Mouse (Mus musculus) liver (tissue): ENCODE results near the gene Srsf10.

ENCODE experiments used
- DNase-seq: peaks from one replicate; pipeline ENCODE4 v3.0.0-alpha.2; 2020; ENCODE audit warnings: mixed read lengths

Gene Srsf10

GRCm38 (mm10) chr4:135885676-135886075 is 30.1 kb downstream of the Srsf10 start:
- no peak for DNase-seq

DNA sequence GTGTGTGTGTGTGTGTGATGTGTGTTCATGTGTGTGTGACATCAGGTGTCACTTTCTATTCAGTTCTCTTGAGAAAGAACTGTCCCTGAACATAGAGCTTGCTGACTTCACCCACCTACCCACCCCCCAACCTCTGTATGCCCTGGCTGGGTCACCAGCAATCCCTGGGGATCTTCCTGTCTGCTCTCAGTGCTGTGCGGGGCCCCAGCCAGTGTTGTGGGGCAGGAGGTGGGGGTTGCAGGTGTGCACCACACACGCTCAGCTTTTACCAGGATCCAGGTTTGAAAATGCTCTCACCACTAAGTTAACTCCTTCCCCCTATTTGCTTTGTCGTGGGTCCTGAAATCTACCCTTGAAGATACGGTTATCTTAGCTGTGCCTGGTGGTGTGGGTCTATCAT is 30.6 kb downstream of the Srsf10 start:
- no peak for DNase-seq

DNA sequence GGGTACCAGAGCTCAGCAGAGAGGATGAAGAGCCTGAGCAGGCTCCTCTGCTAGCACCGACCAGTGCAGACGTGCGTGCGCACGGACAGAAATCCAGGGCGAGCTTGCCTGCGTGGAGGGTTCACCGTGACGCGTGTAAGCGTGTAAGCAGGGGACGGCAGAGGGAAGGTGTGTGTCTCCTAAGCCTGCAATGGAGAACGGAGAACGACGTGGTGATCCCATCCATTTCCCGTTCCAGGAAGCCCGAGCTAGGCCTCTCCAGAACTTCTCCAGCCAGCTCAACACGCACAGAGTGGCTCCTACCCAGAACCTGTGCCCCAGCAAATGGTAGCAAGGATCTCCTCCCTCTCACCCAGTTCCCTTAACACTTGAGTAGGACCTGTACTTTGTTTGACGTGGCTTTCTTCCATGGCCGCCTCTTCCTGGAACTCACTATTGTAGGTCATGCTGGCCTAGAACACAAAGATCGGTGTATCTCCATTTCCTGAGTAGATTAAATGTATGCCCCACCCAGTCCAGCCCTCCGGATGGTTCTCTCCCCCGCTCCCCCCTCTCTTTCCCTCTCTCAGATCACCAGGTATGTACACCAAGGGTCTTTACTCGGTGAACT is 33.0 kb downstream of the Srsf10 start:
- no peak for DNase-seq

DNA sequence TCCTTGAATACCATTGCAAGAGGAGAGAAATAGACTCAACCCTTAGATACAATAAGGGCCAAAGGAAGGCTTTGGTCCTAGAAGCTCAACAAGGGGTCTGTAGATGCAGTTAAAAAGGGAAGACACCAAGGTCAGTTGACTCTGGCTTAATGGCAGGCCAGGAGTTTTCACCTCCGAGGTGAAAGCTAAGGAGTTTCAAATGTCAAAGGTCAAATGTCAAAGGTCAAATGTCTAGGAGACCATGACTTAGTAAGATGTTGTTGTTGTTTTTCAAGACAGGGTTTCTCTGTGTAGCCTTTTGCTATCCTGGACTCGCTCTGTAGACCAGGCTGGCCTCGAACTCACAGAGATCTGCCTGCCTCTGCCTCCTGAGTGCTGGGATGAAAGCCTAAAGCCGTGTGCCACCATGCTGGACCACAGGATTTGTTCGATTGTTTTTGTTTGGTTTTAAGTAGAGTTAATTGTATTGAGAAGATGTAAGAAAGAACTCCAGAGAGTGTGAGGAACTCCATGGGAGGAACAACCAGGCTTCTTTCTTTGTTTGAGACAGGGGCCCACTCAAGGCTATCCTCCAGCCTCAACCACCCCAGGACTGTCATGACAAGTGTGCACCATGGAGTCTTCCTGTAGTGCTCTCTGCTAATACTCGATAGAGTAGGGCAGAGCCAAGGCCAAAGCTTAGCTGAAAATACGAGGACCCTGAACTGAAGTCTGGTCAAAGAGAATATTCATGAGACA is 33.8 kb downstream of the Srsf10 start:
- no peak for DNase-seq

DNA sequence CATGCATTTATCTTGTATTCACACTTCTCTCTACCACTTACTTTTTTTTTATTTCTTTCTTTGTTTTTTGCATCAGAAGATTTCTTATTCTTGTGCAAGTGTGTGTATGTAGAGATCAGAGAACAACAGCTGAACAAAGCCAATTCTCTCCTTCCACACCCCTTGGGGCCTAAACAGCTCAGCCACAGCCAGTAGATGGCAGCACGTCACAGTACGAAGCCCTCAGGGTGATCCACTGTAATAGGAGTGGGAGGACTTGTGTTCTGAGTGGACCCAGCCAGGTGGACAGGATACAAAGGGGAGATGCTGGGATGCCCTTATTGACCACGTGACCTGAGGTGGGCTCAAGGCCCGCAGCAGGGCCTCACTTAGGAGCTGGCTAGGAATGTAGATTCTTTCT is 34.3 kb downstream of the Srsf10 start:
- peak; percentile 73 for DNase-seq

GRCm38 (mm10) chr4:135891539-135891938 is 36.0 kb downstream of the Srsf10 start:
- DNase-seq = no peak

- DNase-seq = peak; percentile 47
Measured at GRCm38 (mm10) chr4:135892884-135893283, 37.3 kb downstream of the Srsf10 start.

GRCm38 (mm10) chr4:135895071-135895571 is 39.6 kb downstream of the Srsf10 start, which contains the start of gene Cnr2:
Cnr2 (plus strand) TSS chr4:135895394.
- no peak for DNase-seq

DNA sequence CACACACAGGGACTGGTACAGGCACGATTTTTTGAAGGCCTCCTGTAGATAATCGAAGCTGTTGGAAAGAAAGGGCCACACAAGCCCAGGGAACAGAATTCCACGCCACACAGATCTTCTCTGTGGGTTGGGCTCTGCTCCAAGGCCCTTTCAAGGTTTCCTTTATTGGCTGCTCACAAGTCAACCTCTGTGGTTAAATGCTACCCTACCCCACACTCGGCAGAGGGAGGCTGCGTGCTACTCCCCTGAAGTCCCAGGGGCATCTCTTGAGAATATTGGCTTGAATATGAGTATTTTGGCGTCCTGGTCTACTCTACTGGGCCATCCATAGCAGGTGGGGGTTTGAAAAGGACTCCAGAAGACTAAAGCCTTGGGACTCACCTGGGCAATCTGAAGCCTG is 40.6 kb downstream of the Srsf10 start:
- no peak for DNase-seq

DNA sequence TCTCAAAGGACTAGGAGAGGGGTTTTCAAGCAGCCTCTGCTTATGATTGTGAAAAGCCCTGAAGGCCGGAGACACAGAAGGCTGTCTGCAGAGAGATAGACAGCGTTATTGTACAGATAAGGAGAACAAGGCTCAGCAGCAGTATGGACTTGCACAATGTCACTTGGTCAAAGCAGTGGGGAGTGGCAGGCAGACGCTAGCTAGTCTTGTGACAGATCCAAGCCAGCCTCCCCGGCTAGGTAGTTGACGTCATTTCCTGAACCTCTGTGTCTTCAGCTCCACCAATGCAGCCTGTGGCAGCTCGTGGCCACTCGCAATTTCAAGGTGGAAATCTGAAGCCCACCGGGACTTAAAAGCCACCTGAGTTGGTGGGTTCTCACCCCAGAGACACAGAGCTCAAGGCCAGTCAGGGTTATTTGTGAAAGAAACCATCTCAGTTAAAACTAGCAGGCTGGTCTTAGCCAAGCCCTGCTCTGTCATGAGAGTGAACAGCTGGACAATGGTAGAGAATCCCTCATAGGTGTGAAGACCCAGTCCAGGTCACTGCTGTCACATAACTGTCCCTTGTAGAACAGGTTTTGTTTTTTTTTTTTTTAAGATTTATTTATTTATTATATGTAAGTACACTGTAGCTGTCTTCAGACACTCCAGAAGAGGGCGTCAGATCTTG is 43.0 kb downstream of the Srsf10 start:
- DNase-seq = peak; percentile 86

- no peak for DNase-seq
Measured at GRCm38 (mm10) chr4:135899050-135899448, 43.5 kb downstream of the Srsf10 start.

DNA sequence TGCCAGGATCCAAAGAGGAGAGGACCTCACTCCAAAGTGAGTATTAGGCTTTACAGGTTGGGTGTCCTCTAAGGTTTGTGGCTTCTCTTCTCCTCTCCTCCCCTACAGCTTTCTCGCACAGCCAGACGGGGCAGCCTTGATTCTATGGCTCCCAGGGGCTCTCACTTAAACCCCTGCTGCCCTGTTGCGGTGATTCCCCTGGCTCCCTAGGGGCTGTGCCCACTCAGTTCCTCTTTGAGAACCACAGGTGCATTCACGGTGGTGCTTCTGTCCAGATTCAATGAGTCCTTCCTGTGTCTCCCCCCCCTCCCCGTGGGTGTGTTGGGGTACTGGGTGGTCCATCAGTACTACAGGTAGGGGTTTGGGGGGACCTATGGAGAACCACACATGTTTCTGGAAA is 44.5 kb downstream of the Srsf10 start:
- no peak for DNase-seq

GRCm38 (mm10) chr4:135902606-135903242 is 47.2 kb downstream of the Srsf10 start:
- no peak for DNase-seq

DNA sequence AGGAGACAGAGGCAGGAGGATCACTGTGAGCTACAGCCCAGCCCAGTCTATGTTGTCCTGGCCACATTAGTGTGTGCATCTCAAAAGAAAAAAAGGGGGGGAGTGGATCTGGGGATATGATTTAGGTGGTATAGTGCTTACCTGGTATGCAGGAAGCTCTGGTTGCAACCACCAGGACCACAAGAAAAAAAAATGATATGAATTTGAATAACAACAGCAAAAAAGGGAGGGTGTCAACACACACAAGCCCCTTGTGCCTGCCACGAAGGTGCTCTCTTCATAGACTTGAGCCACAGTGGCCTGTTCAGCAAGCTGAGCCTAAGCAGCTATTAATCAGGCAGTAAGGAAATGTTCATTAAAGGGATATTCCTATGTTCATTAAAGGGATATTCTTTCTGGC is 49.3 kb downstream of the Srsf10 start:
- no peak for DNase-seq

GRCm38 (mm10) chr4:135906633-135907032 is 51.1 kb downstream of the Srsf10 start:
- DNase-seq = no peak

- no peak for DNase-seq
Measured at GRCm38 (mm10) chr4:135909326-135910066, 53.9 kb downstream of the Srsf10 start.

- peak; percentile 16 for DNase-seq
Measured at GRCm38 (mm10) chr4:135911531-135911930, 56.0 kb downstream of the Srsf10 start.

- DNase-seq = peak; percentile 14
Measured at GRCm38 (mm10) chr4:135912164-135912563, 56.6 kb downstream of the Srsf10 start.

DNA sequence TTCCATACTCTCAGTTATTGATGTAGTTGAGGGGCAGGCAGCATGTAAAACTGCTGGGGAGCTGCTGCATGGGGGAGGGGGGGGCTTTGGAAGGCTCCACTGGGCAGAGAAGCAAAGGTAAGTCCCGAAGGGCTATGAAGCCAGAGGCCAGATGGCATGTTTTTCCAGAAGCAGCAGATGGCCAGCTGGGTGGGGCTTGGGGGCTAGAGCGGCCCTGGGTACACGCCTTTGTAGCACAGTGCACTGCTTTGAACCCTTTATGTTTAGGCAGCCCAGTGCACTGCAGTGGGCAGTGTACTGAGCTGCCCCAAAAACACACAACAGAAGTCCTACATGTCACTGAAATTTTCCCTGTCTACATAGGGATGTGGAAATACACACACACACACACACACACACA is 57.3 kb downstream of the Srsf10 start:
- peak; percentile 32 for DNase-seq

GRCm38 (mm10) chr4:135913433-135913832 is 57.9 kb downstream of the Srsf10 start:
- no peak for DNase-seq

GRCm38 (mm10) chr4:135918635-135919279 is 63.2 kb downstream of the Srsf10 start:
- no peak for DNase-seq

DNA sequence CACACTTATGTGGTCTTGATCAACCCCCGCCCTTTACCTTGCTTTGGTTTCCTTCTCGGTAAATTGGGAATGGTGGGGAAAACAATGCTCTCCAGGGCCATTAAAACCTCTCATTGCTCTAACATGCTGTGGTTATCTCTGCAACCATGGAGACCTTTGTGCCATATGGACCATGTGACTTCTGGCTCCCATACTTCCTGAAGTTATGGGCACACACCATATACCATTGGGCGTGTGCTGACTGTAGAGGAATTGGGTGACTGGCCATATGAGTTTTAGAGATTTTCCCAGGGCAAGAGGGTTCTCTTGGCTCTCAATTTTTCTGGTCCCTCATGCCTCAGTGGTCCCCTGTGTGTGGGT is 63.7 kb downstream of the Srsf10 start:
- DNase-seq = no peak
